Mouse (Mus musculus): ENCODE measurements around the gene Upf1. TPM values are rescaled to one million over a fixed set of nuclear protein-coding genes. Genes with fewer than 3 reads are reported as not detected.
A peak's percentile ranks its signal among the peaks of the same experiment; 100 is the strongest.

Gene Upf1
- polyA plus RNA-seq, 1 experiment from 2014 or later: 17.9 TPM

DNA sequence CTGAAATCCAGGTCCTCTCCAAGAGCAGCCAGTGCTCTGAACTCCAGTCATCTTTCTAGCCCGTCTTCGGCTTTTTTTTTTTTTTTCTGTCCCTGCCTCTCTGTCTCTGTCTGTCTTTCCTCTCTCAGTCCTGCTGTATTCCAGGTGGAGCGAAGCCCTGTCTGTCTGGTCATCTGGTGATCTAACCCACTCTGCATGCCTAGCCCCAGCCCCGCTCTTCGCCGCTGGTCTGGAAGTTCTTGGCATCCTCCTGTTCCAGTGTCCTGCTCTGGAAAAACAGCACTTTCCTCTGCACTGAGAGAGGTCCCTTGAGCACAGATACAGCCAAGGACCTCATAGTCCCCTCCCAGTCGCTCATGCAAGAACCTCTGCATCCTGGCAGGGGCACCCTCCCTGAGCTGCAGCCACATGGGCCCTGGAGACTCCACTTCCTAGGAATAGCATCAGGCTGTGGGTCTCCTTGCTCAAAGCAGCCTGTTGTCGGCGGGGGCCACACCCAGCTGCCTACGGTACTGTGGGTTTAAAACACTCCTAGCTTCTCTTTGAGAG, 8.5 kb upstream of the Upf1 start:
- H3K4me2 ChIP-seq (replicated peaks): no peak overlapping the region
- H3K4me1 ChIP-seq (replicated peaks; ENCODE audit: control insufficient read depth, insufficient read depth, low read length): no peaks in the 10 kb centered on the region
- no peaks in the 10 kb centered on the region for H3K27me3 ChIP-seq (ENCODE audit: control insufficient read depth, insufficient read depth, low read length)
- no peak overlapping the region for H3K4me3 ChIP-seq (replicated peaks; ENCODE audit: low read length)
- ATAC-seq (ENCODE audit: low FRiP score) (no peak), DNase-seq (ENCODE audit: low spot score) (no peak)
- H3K9ac ChIP-seq: no peak overlapping the region
- H3K36me3 ChIP-seq (replicated peaks; ENCODE audit: control insufficient read depth, insufficient read depth): no peaks in the 10 kb centered on the region
- 79% methylated on average over 10 of the region's 10 CpGs for WGBS
- no peak overlapping the region for H3K27ac ChIP-seq
- H3K9me3 ChIP-seq (ENCODE audit: control insufficient read depth, low read length): no peaks in the 10 kb centered on the region

DNA sequence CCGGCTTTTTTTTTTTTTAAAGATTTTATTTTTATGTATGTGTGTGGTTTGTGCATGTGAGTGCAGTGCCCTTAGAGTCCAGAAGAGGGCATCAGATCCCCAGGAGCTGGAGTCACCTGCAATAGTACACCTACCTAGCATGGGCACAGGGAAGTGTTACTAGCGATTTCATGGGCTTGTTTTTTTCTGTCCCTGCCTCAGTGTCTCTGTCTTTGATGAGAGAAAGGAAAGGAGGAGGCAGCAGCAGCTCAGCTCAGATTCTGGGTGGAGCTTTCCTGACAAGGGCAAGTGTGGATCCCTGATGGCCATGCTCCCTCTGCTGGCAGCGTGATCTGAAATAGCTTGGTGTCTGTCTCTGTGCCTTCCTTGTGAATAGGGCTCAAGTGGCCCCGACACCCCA, 7.7 kb upstream of the Upf1 start:
- H3K4me2 ChIP-seq (replicated peaks): no peak overlapping the region
- DNase-seq (ENCODE audit: low spot score) (no peak), ATAC-seq (ENCODE audit: low FRiP score) (no peak)
- no peak overlapping the region for H3K9ac ChIP-seq
- H3K27me3 ChIP-seq (ENCODE audit: control insufficient read depth, insufficient read depth, low read length): no peaks in the 10 kb centered on the region
- no peaks in the 10 kb centered on the region for H3K36me3 ChIP-seq (replicated peaks; ENCODE audit: control insufficient read depth, insufficient read depth)
- H3K4me1 ChIP-seq (replicated peaks; ENCODE audit: control insufficient read depth, insufficient read depth, low read length): no peaks in the 10 kb centered on the region
- H3K27ac ChIP-seq: no peak overlapping the region
- H3K9me3 ChIP-seq (ENCODE audit: control insufficient read depth, low read length): no peaks in the 10 kb centered on the region
- 58% methylated on average over 4 of the region's 4 CpGs for WGBS
- no peak overlapping the region for H3K4me3 ChIP-seq (replicated peaks; ENCODE audit: low read length)

DNA sequence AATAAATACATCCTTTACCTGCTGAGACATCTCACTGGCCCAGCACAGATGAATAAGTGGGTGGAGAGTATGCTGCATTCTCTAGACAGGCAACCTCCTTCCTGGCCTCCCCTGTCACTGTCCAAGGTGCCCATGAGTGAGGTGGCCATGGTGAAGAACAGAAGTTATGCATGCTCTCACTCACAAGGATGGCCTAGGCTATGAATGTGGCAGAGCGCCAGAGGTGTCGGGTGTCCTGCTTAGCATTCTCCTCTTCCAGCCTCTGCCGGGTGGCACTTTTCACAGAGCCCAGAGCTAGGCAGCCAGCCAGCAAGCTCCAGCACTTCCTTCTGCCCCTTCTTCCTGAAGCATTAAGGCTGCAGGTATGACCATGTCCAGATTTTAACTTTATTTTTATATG, 6.3 kb upstream of the Upf1 start:
- Histone ChIP-seq H3K27me3 (ENCODE audit: control insufficient read depth, insufficient read depth, low read length) (no peaks in the 10 kb centered on the region), H3K4me1 (replicated peaks; ENCODE audit: control insufficient read depth, insufficient read depth, low read length) (no peaks in the 10 kb centered on the region), H3K9me3 (ENCODE audit: control insufficient read depth, low read length) (no peaks in the 10 kb centered on the region), H3K4me2 (replicated peaks) (no peak overlapping the region), H3K27ac (no peak overlapping the region), H3K9ac (no peak overlapping the region), H3K4me3 (replicated peaks; ENCODE audit: low read length) (no peak overlapping the region), H3K36me3 (replicated peaks; ENCODE audit: control insufficient read depth, insufficient read depth) (no peaks in the 10 kb centered on the region)
- WGBS: 33% methylated on average over 3 of the region's 3 CpGs
- DNase-seq (ENCODE audit: low spot score): peak; percentile 44
- ATAC-seq (ENCODE audit: low FRiP score): no peak

DNA sequence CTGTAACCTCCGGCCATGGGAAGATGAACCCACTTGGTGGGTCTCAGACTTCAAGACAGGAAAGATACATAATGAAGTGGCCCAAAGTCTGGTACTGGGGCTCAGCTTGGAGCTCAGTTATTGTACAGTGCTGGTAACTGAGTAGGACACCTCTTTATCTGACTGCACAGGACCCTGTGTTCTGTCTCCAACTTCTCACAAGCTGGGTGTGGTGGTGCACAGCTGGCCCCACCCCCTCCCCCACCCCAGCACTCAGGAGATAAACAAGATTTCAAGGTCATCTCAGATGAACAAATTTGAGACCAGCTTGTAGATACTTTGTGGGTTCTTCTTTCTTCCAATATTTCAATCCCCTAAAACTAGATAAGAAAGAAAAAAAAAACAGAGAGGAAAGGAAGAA, 3.0 kb upstream of the Upf1 start:
- no peak overlapping the region for H3K9ac ChIP-seq
- no peaks in the 10 kb centered on the region for H3K9me3 ChIP-seq (ENCODE audit: control insufficient read depth, low read length)
- H3K4me3 ChIP-seq (replicated peaks; ENCODE audit: low read length): no peak overlapping the region
- H3K27me3 ChIP-seq (ENCODE audit: control insufficient read depth, insufficient read depth, low read length): no peaks in the 10 kb centered on the region
- no peaks in the 10 kb centered on the region for H3K36me3 ChIP-seq (replicated peaks; ENCODE audit: control insufficient read depth, insufficient read depth)
- no peak overlapping the region for H3K4me2 ChIP-seq (replicated peaks)
- peaks cover 21% of the 10 kb centered on the region for H3K4me1 ChIP-seq (replicated peaks; ENCODE audit: control insufficient read depth, insufficient read depth, low read length)
- no peak overlapping the region for H3K27ac ChIP-seq
- ATAC-seq (ENCODE audit: low FRiP score) (no peak), DNase-seq (ENCODE audit: low spot score) (no peak)
- 95% methylated on average over 1 of the region's 1 CpGs for whole genome bisulfite sequencing

DNA sequence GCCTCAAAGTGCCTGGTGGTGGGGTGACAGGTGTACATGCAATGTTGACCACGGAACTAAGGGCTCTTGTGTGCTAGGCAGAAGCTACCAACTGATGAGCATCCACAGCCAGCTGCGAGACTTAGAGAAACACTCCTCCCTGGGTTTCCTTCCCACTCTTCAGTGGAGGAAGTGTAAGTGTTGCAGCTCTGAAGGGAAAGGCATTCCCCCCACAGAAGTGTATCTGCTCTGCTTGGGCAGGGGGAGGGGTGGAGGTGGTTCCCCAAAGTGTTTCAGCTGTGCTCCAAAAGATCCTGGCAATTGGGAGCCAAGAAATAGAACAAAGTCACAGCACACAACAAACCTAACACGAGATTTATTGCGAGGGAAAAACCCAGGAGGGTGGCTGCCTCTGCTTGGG, 926 bp upstream of the Upf1 start:
- H3K4me2 ChIP-seq (replicated peaks): peak overlapping the region; percentile 78
- peak overlapping the region; percentile 97 for H3K4me3 ChIP-seq (replicated peaks; ENCODE audit: low read length)
- peak overlapping the region; percentile 89 for H3K27ac ChIP-seq
- no peaks in the 10 kb centered on the region for H3K27me3 ChIP-seq (ENCODE audit: control insufficient read depth, insufficient read depth, low read length)
- peaks cover 30% of the 10 kb centered on the region for H3K4me1 ChIP-seq (replicated peaks; ENCODE audit: control insufficient read depth, insufficient read depth, low read length)
- no peaks in the 10 kb centered on the region for H3K9me3 ChIP-seq (ENCODE audit: control insufficient read depth, low read length)
- H3K36me3 ChIP-seq (replicated peaks; ENCODE audit: control insufficient read depth, insufficient read depth): peaks cover 7% of the 10 kb centered on the region; the same call in 1 of the 2 replicates
- no peak for ATAC-seq (ENCODE audit: low FRiP score)
- H3K9ac ChIP-seq: peak overlapping the region; percentile 74
- no peak for DNase-seq (ENCODE audit: low spot score)
- 74% methylated on average over 4 of the region's 4 CpGs for WGBS

DNA sequence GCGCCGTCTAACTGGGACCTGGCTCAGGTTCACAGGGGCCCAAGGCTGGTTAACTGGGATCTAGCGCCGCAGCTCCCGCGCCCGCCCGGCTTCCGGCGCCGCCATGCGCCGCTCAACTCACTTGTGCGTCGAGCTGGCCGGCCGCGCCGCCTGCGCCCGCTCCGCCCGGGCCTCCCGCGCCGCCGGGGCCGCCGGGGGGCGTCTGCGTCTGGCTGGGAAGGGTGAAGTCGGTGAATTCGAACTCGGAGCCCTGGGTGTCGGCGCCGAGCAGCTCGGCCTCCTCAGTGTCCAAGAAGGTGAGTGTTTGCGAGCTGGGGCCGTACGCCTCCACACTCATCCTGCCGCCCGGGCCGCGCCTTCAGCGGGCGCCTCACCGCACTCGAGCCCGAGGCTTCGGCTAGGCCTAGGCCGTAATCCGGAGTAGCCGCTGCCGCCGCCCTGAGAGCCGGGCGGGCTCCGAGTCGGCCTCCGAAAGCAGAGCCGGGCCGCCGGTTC, 374 bp downstream of the Upf1 start:
- DNase-seq (ENCODE audit: low spot score): no peak
- no peaks in the 10 kb centered on the region for H3K9me3 ChIP-seq (ENCODE audit: control insufficient read depth, low read length)
- WGBS: 0% methylated on average over 63 of the region's 64 CpGs
- H3K4me3 ChIP-seq (replicated peaks; ENCODE audit: low read length): peak overlapping the region; percentile 97
- peaks cover 30% of the 10 kb centered on the region for H3K4me1 ChIP-seq (replicated peaks; ENCODE audit: control insufficient read depth, insufficient read depth, low read length)
- H3K27ac ChIP-seq: peak overlapping the region; percentile 85
- peak; percentile 55 for ATAC-seq (ENCODE audit: low FRiP score)
- peak overlapping the region; percentile 99 for H3K4me2 ChIP-seq (replicated peaks)
- peaks cover 11% of the 10 kb centered on the region; the same call in 1 of the 2 replicates for H3K36me3 ChIP-seq (replicated peaks; ENCODE audit: control insufficient read depth, insufficient read depth)
- peak overlapping the region; percentile 98 for H3K9ac ChIP-seq
- H3K27me3 ChIP-seq (ENCODE audit: control insufficient read depth, insufficient read depth, low read length): no peaks in the 10 kb centered on the region

DNA sequence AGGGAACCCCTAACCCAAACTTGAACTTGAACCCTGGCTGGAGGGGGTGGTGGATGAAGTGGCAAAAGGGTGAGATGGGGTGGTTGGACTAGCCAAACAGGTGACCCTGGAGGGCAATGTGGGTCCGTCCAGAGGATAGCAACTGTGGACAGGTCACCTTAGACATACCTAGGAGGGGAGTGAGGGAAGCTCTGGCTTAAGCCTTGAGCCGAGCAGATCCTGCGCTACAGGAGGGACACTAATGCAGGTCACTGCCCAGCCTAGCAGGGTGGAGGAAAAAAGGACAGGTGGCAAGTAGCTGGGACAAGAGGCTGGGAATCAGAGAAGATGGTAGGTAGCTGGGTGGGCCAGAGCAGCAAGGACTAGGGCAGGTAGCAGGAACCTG, 1.1 kb downstream of the Upf1 start:
- peaks cover 11% of the 10 kb centered on the region; the same call in 1 of the 2 replicates for H3K36me3 ChIP-seq (replicated peaks; ENCODE audit: control insufficient read depth, insufficient read depth)
- WGBS: 32% methylated on average over 3 of the region's 3 CpGs
- no peak for DNase-seq (ENCODE audit: low spot score)
- H3K9ac ChIP-seq: peak overlapping the region; percentile 98
- H3K9me3 ChIP-seq (ENCODE audit: control insufficient read depth, low read length): no peaks in the 10 kb centered on the region
- no peak for ATAC-seq (ENCODE audit: low FRiP score)
- H3K4me3 ChIP-seq (replicated peaks; ENCODE audit: low read length): peak overlapping the region; percentile 97
- H3K4me2 ChIP-seq (replicated peaks): peak overlapping the region; percentile 99
- no peak overlapping the region for H3K27ac ChIP-seq
- H3K4me1 ChIP-seq (replicated peaks; ENCODE audit: control insufficient read depth, insufficient read depth, low read length): peaks cover 30% of the 10 kb centered on the region
- H3K27me3 ChIP-seq (ENCODE audit: control insufficient read depth, insufficient read depth, low read length): no peaks in the 10 kb centered on the region

DNA sequence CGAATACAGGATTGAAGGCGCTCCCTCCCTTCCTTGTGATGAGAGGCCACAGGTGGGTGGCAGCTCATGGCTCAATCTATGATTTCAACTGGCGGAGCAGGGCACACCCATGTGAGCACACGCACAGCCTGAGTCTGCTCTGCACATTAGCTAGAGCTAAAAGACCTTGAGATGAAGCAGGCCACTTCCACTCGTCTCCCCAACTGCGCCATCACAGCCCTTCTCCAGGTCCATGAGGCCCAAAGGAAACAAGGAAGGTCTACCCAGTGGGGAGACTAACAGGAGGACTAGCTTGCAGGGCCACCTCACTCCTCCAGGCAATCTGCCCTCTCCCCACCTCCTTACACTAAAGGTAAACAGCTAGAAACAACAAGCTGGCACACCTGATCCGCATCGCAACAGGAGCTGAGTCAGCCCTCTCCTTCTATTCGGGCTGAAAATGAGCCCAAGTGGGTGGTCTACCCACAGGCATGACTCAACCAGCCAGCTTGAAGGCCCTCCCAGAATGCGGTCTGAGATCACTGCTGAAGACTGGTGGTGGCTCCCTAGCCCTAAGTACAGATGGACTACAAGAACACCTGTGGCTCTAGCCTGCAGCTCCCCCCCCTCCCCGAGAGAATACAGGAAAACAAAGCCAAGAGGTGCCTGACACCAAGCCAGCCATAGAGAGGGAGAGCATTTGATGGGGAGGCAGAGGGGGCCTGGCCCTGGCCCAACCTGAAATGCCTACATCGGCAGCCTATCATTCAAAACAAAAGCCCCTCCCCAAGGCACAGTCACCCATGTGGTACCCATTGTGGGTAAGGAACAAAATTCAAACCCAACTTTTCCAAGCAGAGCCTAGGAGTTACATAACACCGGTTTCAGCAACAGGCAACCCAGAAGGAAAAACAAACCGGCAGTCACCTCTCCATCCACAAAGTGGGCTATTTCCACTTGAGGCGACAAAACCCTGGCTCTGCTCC, 1.8 kb downstream of the Upf1 start:
- ATAC-seq (ENCODE audit: low FRiP score) (no peak), DNase-seq (ENCODE audit: low spot score) (no peak)
- Histone ChIP-seq H3K4me1 (replicated peaks; ENCODE audit: control insufficient read depth, insufficient read depth, low read length) (peaks cover 30% of the 10 kb centered on the region), H3K36me3 (replicated peaks; ENCODE audit: control insufficient read depth, insufficient read depth) (peaks cover 11% of the 10 kb centered on the region; the same call in 1 of the 2 replicates), H3K9me3 (ENCODE audit: control insufficient read depth, low read length) (no peaks in the 10 kb centered on the region), H3K4me3 (replicated peaks; ENCODE audit: low read length) (peak overlapping the region; percentile 97), H3K27me3 (ENCODE audit: control insufficient read depth, insufficient read depth, low read length) (no peaks in the 10 kb centered on the region), H3K27ac (no peak overlapping the region), H3K4me2 (replicated peaks) (peak overlapping the region; percentile 99), H3K9ac (peak overlapping the region; percentile 98)
- WGBS: 57% methylated on average over 15 of the region's 15 CpGs

DNA sequence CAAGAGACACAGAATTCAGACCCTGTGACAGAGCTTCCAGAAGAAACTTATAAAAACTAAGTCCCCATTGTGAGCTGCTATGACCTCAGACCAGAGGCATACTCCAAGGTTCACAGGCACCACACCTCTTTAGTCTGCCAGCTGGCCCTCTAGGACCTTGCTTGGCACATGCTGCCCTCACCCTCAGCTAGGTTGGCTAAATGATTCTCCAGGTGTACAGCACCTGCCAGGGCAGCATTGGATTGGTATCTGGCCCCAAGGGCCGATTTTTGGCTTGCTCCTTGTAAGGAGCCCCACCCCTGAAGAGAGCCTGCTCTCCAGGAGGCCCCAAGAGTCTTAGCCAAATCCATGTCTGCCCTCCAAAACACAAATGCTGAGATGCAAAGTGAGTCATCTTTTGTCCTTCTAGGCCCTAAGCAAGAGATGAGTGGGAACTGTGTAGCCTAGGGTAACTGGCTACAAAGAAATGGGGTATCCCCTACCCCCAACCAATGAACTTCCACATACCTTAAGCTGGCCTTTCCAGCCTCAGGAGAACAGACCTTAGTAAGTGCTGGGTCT, 5.1 kb downstream of the Upf1 start:
- peak; percentile 17 for DNase-seq (ENCODE audit: low spot score)
- H3K4me3 ChIP-seq (replicated peaks; ENCODE audit: low read length): no peak overlapping the region
- no peaks in the 10 kb centered on the region for H3K27me3 ChIP-seq (ENCODE audit: control insufficient read depth, insufficient read depth, low read length)
- no peak overlapping the region for H3K9ac ChIP-seq
- peaks cover 18% of the 10 kb centered on the region for H3K36me3 ChIP-seq (replicated peaks; ENCODE audit: control insufficient read depth, insufficient read depth)
- no peaks in the 10 kb centered on the region for H3K9me3 ChIP-seq (ENCODE audit: control insufficient read depth, low read length)
- no peak for ATAC-seq (ENCODE audit: low FRiP score)
- peaks cover 22% of the 10 kb centered on the region for H3K4me1 ChIP-seq (replicated peaks; ENCODE audit: control insufficient read depth, insufficient read depth, low read length)
- H3K4me2 ChIP-seq (replicated peaks): no peak overlapping the region
- 86% methylated on average over 1 of the region's 1 CpGs for WGBS
- H3K27ac ChIP-seq: no peak overlapping the region

Data from hindbrain, embryonic 14.5 days (tissue).